Mouse (Mus musculus) layer of hippocampus, adult 6 months (tissue): ENCODE results near the gene Rspo1. TPM values are rescaled to one million over a fixed set of nuclear protein-coding genes. Genes with fewer than 3 reads are reported as not detected.

ENCODE experiments used
- long read RNA-seq, 2 experiments: library from polyadenylated mRNA; unstranded; transcript quantifications; one replicate each; pipeline ENCODE4 v2.0.0; 2019 to 2020
- polyA plus RNA-seq: library from polyadenylated mRNA; unstranded; fragments of <200 nt; fragmentation: Nextera tagmentation; gene quantifications from 2 replicates; pipeline ENCODE4 v1.2.3, GENCODE M21; 2021

Rspo1 gene
- 0.45 and 0.67 TPM in 2 replicates for polyA plus RNA-seq
- long read RNA-seq, experiment 1, partial matches to known transcripts = 0 of 1 reads
- long read RNA-seq, experiment 1, other reads (novel, unspliced or antisense) = 0 of 1 reads
- long read RNA-seq, experiment 2, transcript Rspo1-201 (6 exons, 1,834 nt) = major isoform, 6 of 6 reads
- long read RNA-seq, experiment 2, partial matches to known transcripts = 0 of 6 reads
- long read RNA-seq, experiment 2, other reads (novel, unspliced or antisense) = 0 of 6 reads

GRCm38 (mm10) chr4:124985671-124986602, at the start of gene Rspo1:
Gene Rspo1, plus strand, starts transcription at chr4:124986430.

DNA sequence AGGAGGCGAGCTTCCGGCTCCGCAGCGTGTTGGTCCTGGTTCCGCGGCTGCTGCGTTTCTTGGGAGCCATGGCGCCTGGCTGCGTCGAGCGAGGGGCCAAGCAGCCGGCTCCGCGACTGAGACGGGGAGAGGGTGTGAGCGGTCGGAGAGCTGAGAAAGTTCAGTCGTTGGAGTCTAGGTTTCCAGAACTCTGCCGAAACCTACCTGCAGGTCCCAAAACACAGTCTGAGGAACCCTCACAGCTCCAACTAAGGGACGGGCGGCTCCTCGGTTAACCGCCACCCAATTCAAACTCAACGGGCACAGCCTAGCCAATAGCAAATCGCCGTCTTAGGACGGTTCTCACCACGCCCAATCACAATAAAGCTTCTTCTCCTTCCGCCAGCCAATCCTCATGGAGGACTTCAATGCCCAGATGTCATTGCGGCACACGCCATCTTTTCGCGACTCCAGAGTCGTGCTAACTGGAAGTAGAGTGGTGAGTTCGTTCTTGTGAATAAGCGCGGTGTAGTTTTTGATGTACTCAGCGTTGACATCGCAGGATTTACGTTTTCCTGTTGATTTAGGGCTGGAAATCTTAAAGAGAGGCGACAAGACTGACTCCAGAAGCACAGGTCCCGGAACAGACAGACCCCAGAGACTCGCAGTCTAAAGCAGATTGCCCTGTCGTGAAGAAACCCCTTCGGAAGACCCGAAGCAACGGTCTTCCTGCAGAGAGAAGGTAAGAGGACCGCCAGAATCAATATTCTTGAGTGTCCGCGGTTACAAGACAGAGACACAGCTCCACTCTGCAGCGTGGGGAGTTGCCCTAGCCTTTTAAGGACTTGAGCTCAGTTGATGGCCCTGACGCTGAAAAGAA, 49.4 kb upstream of the Rspo1 start, which contains the start of gene 9930104L06Rik:
Gene 9930104L06Rik, plus strand, starts transcription at position 436 of the 859 bp plus-strand sequence.

DNA sequence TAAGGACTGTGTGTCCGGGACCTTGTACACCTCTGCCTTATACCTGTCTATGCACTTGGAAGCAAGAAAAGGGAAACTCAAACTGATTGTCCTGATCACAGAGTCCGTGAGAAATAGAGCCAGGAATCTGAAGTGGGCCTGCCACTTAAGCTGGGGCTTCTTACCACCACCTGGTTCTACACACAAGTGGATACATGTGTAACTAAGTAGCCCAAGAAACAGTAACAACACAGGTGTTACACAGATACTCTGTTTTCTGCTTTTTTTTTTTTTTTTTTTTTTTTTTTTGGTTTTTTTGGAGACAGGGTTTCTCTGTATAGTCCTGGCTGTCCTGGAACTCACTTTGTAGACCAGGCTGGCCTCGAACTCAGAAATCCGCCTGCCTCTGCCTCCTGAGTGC, 47.0 kb upstream of the Rspo1 start, which contains the start of gene Cdca8:
Gene Cdca8, minus strand, starts transcription at position 101 of the 400 bp plus-strand sequence.

DNA sequence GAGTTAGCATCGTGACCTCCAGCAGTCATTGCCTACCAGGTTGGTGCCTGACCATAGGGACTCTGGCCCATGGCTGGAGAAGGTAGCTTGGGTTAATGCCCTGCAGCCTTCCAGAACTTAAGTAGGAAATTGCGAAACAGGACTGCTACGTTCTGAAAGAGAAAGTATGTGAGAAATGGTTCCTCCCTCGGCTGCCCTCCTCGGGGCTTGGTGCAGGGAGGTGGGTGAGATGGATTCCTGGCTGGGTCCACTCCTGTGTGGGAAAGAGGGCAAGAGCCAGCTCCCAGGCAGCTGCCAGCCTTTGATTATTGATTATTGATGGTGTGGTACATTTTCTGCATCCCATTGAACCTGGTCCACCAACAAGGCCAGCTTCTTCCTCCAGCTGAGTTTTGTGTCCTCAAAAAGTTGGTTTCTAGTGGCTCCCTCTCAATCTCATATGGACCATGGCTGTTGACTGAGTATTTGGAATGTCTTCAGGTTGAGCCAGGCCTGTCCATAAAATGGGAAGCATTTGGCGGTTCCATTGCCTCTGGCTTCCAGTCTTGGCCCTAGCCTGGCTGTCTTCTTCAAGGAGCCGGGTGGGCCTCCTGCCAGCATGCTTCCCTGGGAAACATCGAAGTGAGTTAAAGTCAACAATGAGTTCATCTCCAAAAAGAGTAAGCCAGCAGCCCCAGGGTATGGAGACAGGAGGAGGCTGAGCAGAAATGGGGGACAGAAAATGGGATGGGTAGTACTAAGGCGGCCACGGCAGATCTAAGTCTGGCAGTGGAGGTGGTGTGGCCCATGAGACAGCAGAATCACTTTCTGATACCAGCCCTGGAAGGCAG, 29.8 kb downstream of the Rspo1 start, which contains the start of gene Gnl2:
Gene Gnl2, plus strand, starts transcription at position 780 of the 830 bp plus-strand sequence.

Other genes starting within 250 kb of the Rspo1 start
- 7.0 and 7.1 TPM in 2 replicates for gene Inpp5b, start 244.6 kb upstream of the Rspo1 start, polyA plus RNA-seq
- gene Mtf1, start 184.3 kb upstream of the Rspo1 start, polyA plus RNA-seq = 15.0 and 17.9 TPM in 2 replicates
- gene Yrdc, start 135.8 kb upstream of the Rspo1 start, polyA plus RNA-seq = 17.3 and 27.1 TPM in 2 replicates
- 84.8 and 93.2 TPM in 2 replicates for gene 1110065P20Rik, start 135.2 kb upstream of the Rspo1 start, polyA plus RNA-seq
- gene Maneal, start 124.3 kb upstream of the Rspo1 start, polyA plus RNA-seq = 7.2 and 8.0 TPM in 2 replicates
- 1.7 and 2.4 TPM in 2 replicates for gene Epha10, start 105.5 kb upstream of the Rspo1 start, polyA plus RNA-seq
- gene 9930104L06Rik, start 49.4 kb upstream of the Rspo1 start, polyA plus RNA-seq = 3.3 and 3.7 TPM in 2 replicates
- 2.1 and 2.4 TPM in 2 replicates for gene Cdca8, start 47.1 kb upstream of the Rspo1 start, polyA plus RNA-seq
- 27.7 and 29.4 TPM in 2 replicates for gene Gnl2, start 30.2 kb downstream of the Rspo1 start, polyA plus RNA-seq
- gene Dnali1, start 79.3 kb downstream of the Rspo1 start, polyA plus RNA-seq = 2.3 and 4.3 TPM in 2 replicates
- gene Snip1, start 80.2 kb downstream of the Rspo1 start, polyA plus RNA-seq = 6.8 and 7.1 TPM in 2 replicates
- gene Meaf6, start 98.7 kb downstream of the Rspo1 start, polyA plus RNA-seq = 155 and 186 TPM in 2 replicates
- 0.06 TPM in 1 of 2 replicates, not detected in the other for gene Zc3h12a, start 141.4 kb downstream of the Rspo1 start, polyA plus RNA-seq